Mouse (Mus musculus): ENCODE results near the gene Rnf13. TPM values are rescaled to one million over a fixed set of nuclear protein-coding genes. Genes with fewer than 3 reads are reported as not detected.

Rnf13 gene
- polyA plus RNA-seq, 1 experiment from 2014 or later, result 98.8 TPM

Other genes with a start within 250 kb of the Rnf13 start
- 27.5 and 29.9 TPM in 2 replicates for gene Wwtr1, start 160.2 kb upstream of the Rnf13 start, polyA plus RNA-seq (2015; fragmentation: Nextera tagmentation; extraction: Ambion mirVana)
- 91.1 and 96.8 TPM in 2 replicates for gene Commd2, start 84.3 kb upstream of the Rnf13 start, polyA plus RNA-seq (2015; fragmentation: Nextera tagmentation; extraction: Ambion mirVana)
- 0.19 and 0.30 TPM in 2 replicates for gene Ankub1, start 43.3 kb upstream of the Rnf13 start, polyA plus RNA-seq (2015; fragmentation: Nextera tagmentation; extraction: Ambion mirVana)
- 65.1 and 71.3 TPM in 2 replicates for gene Pfn2, start 112.0 kb downstream of the Rnf13 start, polyA plus RNA-seq (2015; fragmentation: Nextera tagmentation; extraction: Ambion mirVana)

Data from lung, embryonic 16.5 days (tissue).